Mouse (Mus musculus) forebrain, embryonic 15.5 days (tissue): ENCODE data around the gene Tbc1d22b. TPM values are rescaled to one million over a fixed set of nuclear protein-coding genes. Genes with fewer than 3 reads are reported as not detected.

Source experiments
- ATAC-seq: fragments of 200-750 bp; cut with Nextera tagmentation; replicated peaks from 2 replicates; pipeline ENCODE4 v1.8.0; 2017; ENCODE audit warnings: mild to moderate bottlenecking, moderate TSS enrichment, moderate library complexity
- H3K27ac ChIP-seq: fragments of 300-500 bp; sonication (generic); replicated peaks from 2 replicates; pipeline ENCODE4 v1.5.1; 2015; ENCODE audit warnings: mild to moderate bottlenecking, inconsistent platforms
- H3K27me3 ChIP-seq: fragments of 300-500 bp; sonication (generic); 2 replicates; pipeline ENCODE4 v1.6.1; 2015; ENCODE audit warnings: inconsistent platforms
- H3K36me3 ChIP-seq: fragments of 300-500 bp; sonication (generic); 2 replicates; pipeline ENCODE4 v1.6.1; 2015; ENCODE audit warnings: mild to moderate bottlenecking, inconsistent platforms
- H3K4me1 ChIP-seq: fragments of 300-500 bp; sonication (generic); 2 replicates; pipeline ENCODE4 v1.6.1; 2015; ENCODE audit warnings: inconsistent platforms
- H3K4me2 ChIP-seq: fragments of 300-500 bp; sonication (generic); replicated peaks from 2 replicates; pipeline ENCODE4 v1.6.1; 2015; ENCODE audit warnings: mild to moderate bottlenecking, inconsistent platforms
- H3K4me3 ChIP-seq: fragments of 300-500 bp; sonication (generic); 2 replicates; pipeline ENCODE4 v1.5.1; 2015; ENCODE audit warnings: mild to moderate bottlenecking, inconsistent platforms
- H3K9ac ChIP-seq: fragments of 300-500 bp; sonication (generic); replicated peaks from 2 replicates; pipeline ENCODE4 v1.6.1; 2015; ENCODE audit warnings: mild to moderate bottlenecking, inconsistent platforms
- H3K9me3 ChIP-seq: fragments of 300-500 bp; sonication (generic); 2 replicates; pipeline ENCODE4 v1.6.1; 2016; ENCODE audit warnings: inconsistent platforms
- WGBS: fragments of 180-500 bp; shearing (Covaris S2); methylation state at CpG from one replicate; pipeline ENCODE4 v1.1.7; 2015; ENCODE audit warnings: mixed read lengths; 5-methylcytosine and 5-hydroxymethylcytosine counted together
- polyA plus RNA-seq: library from polyadenylated mRNA; unstranded; fragments of >200 nt; fragmentation: Nextera tagmentation; extraction: Ambion mirVana; gene quantifications from 2 replicates; pipeline ENCODE4 v1.2.1, GENCODE M21; 2015

The Tbc1d22b gene
- polyA plus RNA-seq, 1 experiment from 2014 or later = 22.3 TPM

GRCm38 (mm10) chr17:29583569-29583968, 34.0 kb downstream of the Tbc1d22b start:
- Histone ChIP-seq H3K27me3 (no peaks in the 10 kb centered on the region), H3K36me3 (peaks cover 20% of the 10 kb centered on the region; the same call in 1 of the 2 replicates), H3K9ac (no peak overlapping the region), H3K4me1 (peaks cover 14% of the 10 kb centered on the region), H3K4me3 (no peak overlapping the region), H3K4me2 (no peak overlapping the region), H3K9me3 (no peaks in the 10 kb centered on the region), H3K27ac (no peak overlapping the region)
- WGBS = 76% methylated on average over 5 of the region's 5 CpGs
- no peak for ATAC-seq

GRCm38 (mm10) chr17:29584306-29584705, 34.7 kb downstream of the Tbc1d22b start:
- H3K4me2 ChIP-seq = no peak overlapping the region
- H3K27me3 ChIP-seq = no peaks in the 10 kb centered on the region
- 0 out of 2 replicates have a peak overlapping the region, but pooled peaks have one; percentile 17 for H3K27ac ChIP-seq
- peaks cover 19% of the 10 kb centered on the region; the same call in 1 of the 2 replicates for H3K36me3 ChIP-seq
- H3K4me1 ChIP-seq = peaks cover 18% of the 10 kb centered on the region
- H3K9ac ChIP-seq = no peak overlapping the region
- no peak overlapping the region for H3K4me3 ChIP-seq
- 74% methylated on average over 5 of the region's 5 CpGs for WGBS
- ATAC-seq = peak; percentile 38; the same call in 1 of the 2 replicates
- H3K9me3 ChIP-seq = no peaks in the 10 kb centered on the region

GRCm38 (mm10) chr17:29584737-29585136, 35.2 kb downstream of the Tbc1d22b start:
- H3K27me3 ChIP-seq = no peaks in the 10 kb centered on the region
- 0 out of 2 replicates have a peak overlapping the region, but pooled peaks have one; percentile 17 for H3K27ac ChIP-seq
- no peak overlapping the region for H3K9ac ChIP-seq
- no peaks in the 10 kb centered on the region for H3K9me3 ChIP-seq
- 49% methylated on average over 3 of the region's 3 CpGs for WGBS
- peak; percentile 60; the same call in 1 of the 2 replicates for ATAC-seq
- H3K4me1 ChIP-seq = peaks cover 21% of the 10 kb centered on the region
- H3K4me3 ChIP-seq = no peak overlapping the region
- no peak overlapping the region for H3K4me2 ChIP-seq
- H3K36me3 ChIP-seq = peaks cover 15% of the 10 kb centered on the region; the same call in 1 of the 2 replicates

- no peak overlapping the region for H3K4me2 ChIP-seq
- no peaks in the 10 kb centered on the region for H3K9me3 ChIP-seq
- H3K4me1 ChIP-seq = peaks cover 23% of the 10 kb centered on the region
- H3K9ac ChIP-seq = no peak overlapping the region
- WGBS = 90% methylated on average over 6 of the region's 6 CpGs
- H3K27ac ChIP-seq = no peak overlapping the region
- H3K36me3 ChIP-seq = peaks cover 10% of the 10 kb centered on the region; the same call in 1 of the 2 replicates
- H3K4me3 ChIP-seq = no peak overlapping the region
- H3K27me3 ChIP-seq = no peaks in the 10 kb centered on the region
- ATAC-seq = no peak
Measured at GRCm38 (mm10) chr17:29585446-29585845, 35.9 kb downstream of the Tbc1d22b start.

GRCm38 (mm10) chr17:29586921-29587320, 37.3 kb downstream of the Tbc1d22b start:
- WGBS = 91% methylated on average over 9 of the region's 9 CpGs
- Histone ChIP-seq H3K9ac (no peak overlapping the region), H3K36me3 (peaks cover 5% of the 10 kb centered on the region; the same call in 1 of the 2 replicates), H3K27me3 (no peaks in the 10 kb centered on the region), H3K9me3 (no peaks in the 10 kb centered on the region), H3K27ac (no peak overlapping the region), H3K4me2 (no peak overlapping the region), H3K4me3 (no peak overlapping the region), H3K4me1 (peaks cover 23% of the 10 kb centered on the region)
- no peak for ATAC-seq

- WGBS = 16% methylated on average over 11 of the region's 11 CpGs
- H3K4me1 ChIP-seq = peaks cover 17% of the 10 kb centered on the region
- H3K9me3 ChIP-seq = no peaks in the 10 kb centered on the region
- ATAC-seq = peak; percentile 57
- 0 out of 2 replicates have a peak, but pooled peaks cover 4% of the 10 kb centered on the region for H3K36me3 ChIP-seq
- H3K4me3 ChIP-seq = no peak overlapping the region
- H3K9ac ChIP-seq = no peak overlapping the region
- no peaks in the 10 kb centered on the region for H3K27me3 ChIP-seq
- no peak overlapping the region for H3K4me2 ChIP-seq
- peak overlapping the region; percentile 25 for H3K27ac ChIP-seq
Measured at GRCm38 (mm10) chr17:29589221-29589898, 39.8 kb downstream of the Tbc1d22b start.

GRCm38 (mm10) chr17:29595891-29596770, 46.5 kb downstream of the Tbc1d22b start:
- ATAC-seq = no peak
- H3K36me3 ChIP-seq = 0 out of 2 replicates have a peak, but pooled peaks cover 6% of the 10 kb centered on the region
- H3K9ac ChIP-seq = no peak overlapping the region
- no peak overlapping the region for H3K27ac ChIP-seq
- H3K4me2 ChIP-seq = no peak overlapping the region
- H3K4me1 ChIP-seq = peaks cover 8% of the 10 kb centered on the region; the same call in 1 of the 2 replicates
- no peak overlapping the region for H3K4me3 ChIP-seq
- H3K27me3 ChIP-seq = no peaks in the 10 kb centered on the region
- 82% methylated on average over 15 of the region's 15 CpGs for WGBS
- H3K9me3 ChIP-seq = no peaks in the 10 kb centered on the region

- Histone ChIP-seq H3K4me1 (peaks cover 8% of the 10 kb centered on the region; the same call in 1 of the 2 replicates), H3K4me3 (no peak overlapping the region), H3K36me3 (0 out of 2 replicates have a peak, but pooled peaks cover 6% of the 10 kb centered on the region), H3K4me2 (no peak overlapping the region), H3K27ac (no peak overlapping the region), H3K9ac (no peak overlapping the region), H3K9me3 (no peaks in the 10 kb centered on the region), H3K27me3 (no peaks in the 10 kb centered on the region)
- 79% methylated on average over 13 of the region's 13 CpGs for WGBS
- 0 out of 2 replicates have a peak, but pooled peaks have one; percentile 26 for ATAC-seq
Measured at GRCm38 (mm10) chr17:29596771-29597132, 47.2 kb downstream of the Tbc1d22b start.

GRCm38 (mm10) chr17:29599051-29599450, 49.5 kb downstream of the Tbc1d22b start:
- Histone ChIP-seq H3K9ac (no peak overlapping the region), H3K4me1 (peaks cover 8% of the 10 kb centered on the region; the same call in 1 of the 2 replicates), H3K4me3 (no peak overlapping the region), H3K9me3 (no peaks in the 10 kb centered on the region), H3K27ac (no peak overlapping the region), H3K4me2 (no peak overlapping the region), H3K27me3 (no peaks in the 10 kb centered on the region), H3K36me3 (peaks cover 13% of the 10 kb centered on the region; the same call in 1 of the 2 replicates)
- 91% methylated on average over 14 of the region's 14 CpGs for WGBS
- no peak for ATAC-seq

GRCm38 (mm10) chr17:29599537-29599936, 50.0 kb downstream of the Tbc1d22b start:
- peaks cover 13% of the 10 kb centered on the region; the same call in 1 of the 2 replicates for H3K36me3 ChIP-seq
- no peak overlapping the region for H3K4me2 ChIP-seq
- H3K9me3 ChIP-seq = no peaks in the 10 kb centered on the region
- H3K9ac ChIP-seq = no peak overlapping the region
- 84% methylated on average over 8 of the region's 8 CpGs for WGBS
- no peaks in the 10 kb centered on the region for H3K27me3 ChIP-seq
- H3K4me1 ChIP-seq = peaks cover 8% of the 10 kb centered on the region; the same call in 1 of the 2 replicates
- H3K27ac ChIP-seq = no peak overlapping the region
- no peak overlapping the region for H3K4me3 ChIP-seq
- no peak for ATAC-seq

GRCm38 (mm10) chr17:29601391-29601790, 51.8 kb downstream of the Tbc1d22b start:
- 86% methylated on average over 4 of the region's 4 CpGs for WGBS
- no peak overlapping the region for H3K4me2 ChIP-seq
- no peak overlapping the region for H3K4me3 ChIP-seq
- no peaks in the 10 kb centered on the region for H3K9me3 ChIP-seq
- peaks cover 8% of the 10 kb centered on the region; the same call in 1 of the 2 replicates for H3K4me1 ChIP-seq
- no peak overlapping the region for H3K9ac ChIP-seq
- H3K27ac ChIP-seq = no peak overlapping the region
- no peak for ATAC-seq
- no peaks in the 10 kb centered on the region for H3K27me3 ChIP-seq
- peaks cover 16% of the 10 kb centered on the region for H3K36me3 ChIP-seq

- ATAC-seq = 0 out of 2 replicates have a peak, but pooled peaks have one; percentile 27
Measured at GRCm38 (mm10) chr17:29603283-29603682, 53.7 kb downstream of the Tbc1d22b start.

More at GRCm38 (mm10) chr17:29603283-29603682, 53.7 kb downstream of the Tbc1d22b start:
- no peak overlapping the region for H3K4me3 ChIP-seq
- H3K9me3 ChIP-seq = no peaks in the 10 kb centered on the region
- no peaks in the 10 kb centered on the region for H3K4me1 ChIP-seq
- H3K4me2 ChIP-seq = no peak overlapping the region
- H3K36me3 ChIP-seq = peaks cover 16% of the 10 kb centered on the region
- H3K27me3 ChIP-seq = no peaks in the 10 kb centered on the region
- H3K27ac ChIP-seq = no peak overlapping the region
- 24% methylated on average over 6 of the region's 6 CpGs for WGBS
- H3K9ac ChIP-seq = no peak overlapping the region
